Mouse (Mus musculus) CH12.LX (cell line): ENCODE results near the gene Asb8. TPM values are rescaled to one million over a fixed set of nuclear protein-coding genes. Genes with fewer than 3 reads are reported as not detected.
A peak's percentile ranks its signal among the peaks of the same experiment; 100 is the strongest.

Experiments
- DNase-seq: peaks from one replicate; pipeline ENCODE4 v3.0.0-alpha.2; 2013; ENCODE audit errors: extremely low read depth
- H3K27ac ChIP-seq: 2 replicates; pipeline ENCODE4 v1.5.1; 2012; ENCODE audit warnings: low read depth, mild to moderate bottlenecking, control low read depth, moderate library complexity; ENCODE audit not compliant: insufficient read depth
- H3K27me3 ChIP-seq: replicated peaks from 2 replicates; pipeline ENCODE3; 2012; ENCODE audit warnings: inconsistent platforms
- H3K36me3 ChIP-seq, 2 experiments: replicated peaks in 1 of 2; 2 replicates each; pipeline versions ENCODE3 to v1.6.1; 2012; ENCODE audit warnings: inconsistent platforms in 1 of 2, low read length in 1 of 2, mild to moderate bottlenecking in 1 of 2, mixed read lengths in 1 of 2, moderate library complexity in 1 of 2; ENCODE audit not compliant: control insufficient read depth in 1 of 2, insufficient read depth in 1 of 2
- H3K4me1 ChIP-seq, 2 experiments: 2 replicates each; pipeline ENCODE4 v1.6.1; 2012; ENCODE audit warnings: inconsistent platforms in 1 of 2, moderate library complexity in 1 of 2; ENCODE audit not compliant: insufficient read depth in 2 of 2, control insufficient read depth in 1 of 2
- H3K4me2 ChIP-seq: 2 replicates; pipeline ENCODE4 v1.6.1; 2012; ENCODE audit warnings: low read depth, mild to moderate bottlenecking, control low read depth; ENCODE audit not compliant: poor library complexity, insufficient read depth, severe bottlenecking
- H3K4me3 ChIP-seq, 3 experiments: fragments of 150-350 bp in 1 of 3; sonication (generic) in 1 of 3; replicated peaks in 1 of 3; 2 replicates each; pipeline versions ENCODE3 to v1.5.1; 2011 to 2012; ENCODE audit warnings: low read depth in 2 of 3, low read length in 2 of 3, mild to moderate bottlenecking in 2 of 3, moderate library complexity in 2 of 3, control low read depth in 1 of 3, improper control_type of control experiment in 1 of 3, inconsistent platforms in 1 of 3, mixed read lengths in 1 of 3; ENCODE audit not compliant: poor library complexity in 1 of 3
- H3K79me2 ChIP-seq: replicated peaks from 2 replicates; pipeline ENCODE4 v1.6.1; 2012; ENCODE audit warnings: mild to moderate bottlenecking, moderate library complexity; ENCODE audit not compliant: control insufficient read depth, poor library complexity, insufficient read depth, severe bottlenecking; ENCODE audit errors: extremely low read depth
- H3K9ac ChIP-seq: 2 replicates; pipeline ENCODE4 v1.6.1; 2012; ENCODE audit warnings: low read depth, mild to moderate bottlenecking, control low read depth, moderate library complexity; ENCODE audit not compliant: insufficient read depth
- H3K9me3 ChIP-seq: replicated peaks from 2 replicates; pipeline ENCODE3; 2012; ENCODE audit warnings: low read length, inconsistent platforms, mixed read lengths
- BHLHE40 ChIP-seq: IDR thresholded peaks from 2 replicates; pipeline ENCODE4 v1.6.1; 2011; ENCODE audit warnings: mild to moderate bottlenecking, low read depth, low read length, improper control_type of control experiment
- CTCF ChIP-seq, 2 experiments: IDR thresholded peaks in 1 of 2; conservative IDR thresholded peaks in 1 of 2; 2 replicates each; pipeline ENCODE4 v1.5.1; 2011 to 2012; ENCODE audit warnings: low read depth in 2 of 2, low read length in 2 of 2, improper control_type of control experiment in 1 of 2, inconsistent platforms in 1 of 2, mild to moderate bottlenecking in 1 of 2, moderate library complexity in 1 of 2
- E2F4 ChIP-seq: IDR thresholded peaks from 2 replicates; pipeline ENCODE4 v1.6.1; 2011; ENCODE audit warnings: low read depth, low read length, improper control_type of control experiment; ENCODE audit not compliant: insufficient replicate concordance
- ELF1 ChIP-seq: IDR thresholded peaks from 2 replicates; pipeline ENCODE4 v1.6.1; 2014; ENCODE audit warnings: low read depth, mild to moderate bottlenecking, inconsistent platforms, low read length, improper control_type of control experiment
- EP300 ChIP-seq: IDR thresholded peaks from 2 replicates; pipeline ENCODE4 v1.6.1; 2011; ENCODE audit warnings: low read length, improper control_type of control experiment
- GABPA ChIP-seq: IDR thresholded peaks from 2 replicates; pipeline ENCODE4 v1.6.1; 2012; ENCODE audit warnings: low read depth, low read length, improper control_type of control experiment, inconsistent platforms; ENCODE audit not compliant: insufficient replicate concordance
- HCFC1 ChIP-seq: IDR thresholded peaks from 2 replicates; pipeline ENCODE4 v1.6.1; 2012; ENCODE audit warnings: low read depth, mild to moderate bottlenecking, inconsistent platforms, low read length, improper control_type of control experiment
- KAT2A ChIP-seq: IDR thresholded peaks from 2 replicates; pipeline ENCODE4 v1.6.1; 2012; ENCODE audit warnings: low read length, improper control_type of control experiment, inconsistent platforms; ENCODE audit not compliant: insufficient replicate concordance
- MAFK ChIP-seq: IDR thresholded peaks from 2 replicates; pipeline ENCODE4 v1.6.1; 2011; ENCODE audit warnings: low read length, improper control_type of control experiment; ENCODE audit not compliant: insufficient replicate concordance
- NELFE ChIP-seq: IDR thresholded peaks from 2 replicates; pipeline ENCODE4 v1.6.1; 2011; ENCODE audit warnings: low read depth, low read length, improper control_type of control experiment
- NRF1 ChIP-seq: IDR thresholded peaks from 2 replicates; pipeline ENCODE4 v1.6.1; 2014; ENCODE audit warnings: low read depth, mild to moderate bottlenecking, inconsistent platforms, low read length, improper control_type of control experiment, moderate library complexity
- POLR2A ChIP-seq: IDR thresholded peaks from 2 replicates; pipeline ENCODE4 v1.6.1; 2011; ENCODE audit warnings: low read depth, mild to moderate bottlenecking, improper control_type of control experiment, low read length
- SMC3 ChIP-seq: IDR thresholded peaks from 2 replicates; pipeline ENCODE4 v1.6.1; 2011; ENCODE audit warnings: low read depth, low read length, improper control_type of control experiment
- UBTF ChIP-seq: IDR thresholded peaks from 2 replicates; pipeline ENCODE4 v1.6.1; 2012; ENCODE audit warnings: low read depth, mild to moderate bottlenecking, inconsistent platforms, low read length, improper control_type of control experiment, moderate library complexity
- ZMIZ1 ChIP-seq: IDR thresholded peaks from 2 replicates; pipeline ENCODE4 v1.6.1; 2012; ENCODE audit warnings: low read depth, mild to moderate bottlenecking, inconsistent platforms, low read length, improper control_type of control experiment
- ZNF384 ChIP-seq: IDR thresholded peaks from 2 replicates; pipeline ENCODE4 v1.6.1; 2012; ENCODE audit warnings: low read depth, low read length, improper control_type of control experiment, inconsistent platforms
- dilution Hi-C: fragments of 300-500 bp; cut with MboI; formaldehyde crosslinking; loops from 2 replicates; pipeline ENCODE4 v1.14.3; 2020; ENCODE audit warnings: low sequenced_read_pairs; ENCODE audit not compliant: extremely low pct_unique_long_range_greater_than_20kb, extremely low pct_ligation_motif_present
- in situ Hi-C: fragments of 300-500 bp; cut with MboI; formaldehyde crosslinking; loops from 3 replicates; pipeline ENCODE4 v1.14.3; 2019; ENCODE audit warnings: low sequenced_read_pairs, low pct_ligation_motif_present, low pct_unique_long_range_greater_than_20kb, mixed read lengths
- polyA plus RNA-seq: library from polyadenylated mRNA; unstranded; fragments of >175 nt; gene quantifications from 2 replicates; pipeline ENCODE4 v1.2.1, GENCODE M21; 2012; ENCODE audit warnings: low read depth; ENCODE audit not compliant: insufficient read length
- total RNA-seq, 2 experiments: library from RNA; depleted of rRNA; stranded (reverse); fragments of 300-350 nt in 1 of 2; fragments of >200 nt in 1 of 2; gene quantifications; 2 replicates each; pipeline ENCODE4 v1.2.3; 2012 to 2014

The Asb8 gene
- total and polyA plus RNA-seq, 3 experiments, result 20.5 to 32.5 (median 27.7) TPM

GRCm38 (mm10) chr15:98166963-98167644 is 1.7 kb upstream of the Asb8 start, which contains the start of gene Ccdc184:
Gene Ccdc184 (plus strand): TSS chr15:98167158.
- no peaks in the 10 kb centered on the region for H3K36me3 ChIP-seq
- H3K79me2 ChIP-seq, result no peaks in the 10 kb centered on the region
- H3K4me3 ChIP-seq, result peak within 1 kb of the TSS in 2 of 3 experiments; percentile 16 to 52
- no peak within 1 kb of the TSS for H3K27ac ChIP-seq
- H3K4me2 ChIP-seq, result peak within 1 kb of the TSS; percentile 99
- TF ChIP-seq MAFK, result no peak
- peak; percentile 93 for TF ChIP-seq ZNF384
- TF ChIP-seq, all 38 proteins: peak for 1
- no peaks in the 10 kb centered on the region for H3K9me3 ChIP-seq
- in situ Hi-C loops, result loop anchor here (25.0 kb wide), 1 partner anchor 305 kb away; no protein-coding TSS in a partner anchor
- peaks cover 10 to 45% of the 10 kb centered on the region in 2 experiments for H3K4me1 ChIP-seq
- no peak within 1 kb of the TSS for H3K9ac ChIP-seq
- dilution Hi-C loops, result no loop called here
- no peak for DNase-seq
- peaks cover 88% of the 10 kb centered on the region for H3K27me3 ChIP-seq

GRCm38 (mm10) chr15:98162561-98162960 is 2.9 kb downstream of the Asb8 start:
- H3K36me3 ChIP-seq, result no peaks in the 10 kb centered on the region
- no peak overlapping the region for H3K27ac ChIP-seq
- in situ Hi-C loops (loop anchor here (25.0 kb wide), 1 partner anchor 300 kb away; no protein-coding TSS in a partner anchor), dilution Hi-C loops (no loop called here)
- no peak overlapping the region for H3K9ac ChIP-seq
- no peaks in the 10 kb centered on the region for H3K9me3 ChIP-seq
- H3K4me3 ChIP-seq, result no peak overlapping the region
- peaks cover 0 to 11% of the 10 kb centered on the region in 2 experiments; a peak in 2 of 4 replicates for H3K4me1 ChIP-seq
- H3K27me3 ChIP-seq, result peaks cover 56% of the 10 kb centered on the region
- H3K4me2 ChIP-seq, result no peak overlapping the region
- no peaks in the 10 kb centered on the region for H3K79me2 ChIP-seq
- DNase-seq, result no peak
- TF ChIP-seq GABPA, result no peak
- no peak for TF ChIP-seq E2F4
- TF ChIP-seq ZMIZ1, result no peak
- TF ChIP-seq EP300, result no peak
- TF ChIP-seq KAT2A, result no peak
- no peak for TF ChIP-seq CTCF (conservative IDR thresholded peaks at IDR 0.05 in 1 of 2, IDR thresholded peaks at IDR 0.05 in 1 of 2; ENCODE audit: low read depth in 2 of 2, low read length in 2 of 2)
- no peak for TF ChIP-seq NRF1
- TF ChIP-seq POLR2A, result no peak
- TF ChIP-seq HCFC1, result no peak
- TF ChIP-seq BHLHE40, result no peak
- TF ChIP-seq SMC3, result no peak
- no peak for TF ChIP-seq UBTF
- TF ChIP-seq NELFE, result no peak
- TF ChIP-seq ELF1, result no peak
